Mouse (Mus musculus) splenic B cell, adult 2 months (primary cell): Measurements from ENCODE around the gene Tmem201.
"Not testable (repeated sequence)": the region's sequence is repeated elsewhere in the genome, so short reads cannot be mapped to it uniquely, and the experiment has no call there.

ENCODE experiments used
- DNase-seq: peaks from one replicate; pipeline ENCODE4 v3.0.0-alpha.2; 2011; ENCODE audit warnings: low read depth, low spot score
- H3K27me3 ChIP-seq: 2 replicates; pipeline ENCODE4 v1.6.1; 2012; ENCODE audit warnings: mild to moderate bottlenecking, low read length, moderate library complexity, mixed read lengths; ENCODE audit not compliant: control insufficient read depth, poor library complexity, insufficient read depth, severe bottlenecking
- H3K36me3 ChIP-seq: 2 replicates; pipeline ENCODE4 v1.6.1; 2012; ENCODE audit warnings: mild to moderate bottlenecking, low read length, moderate library complexity, mixed read lengths; ENCODE audit not compliant: control insufficient read depth, poor library complexity, insufficient read depth, severe bottlenecking

Gene Tmem201

DNA sequence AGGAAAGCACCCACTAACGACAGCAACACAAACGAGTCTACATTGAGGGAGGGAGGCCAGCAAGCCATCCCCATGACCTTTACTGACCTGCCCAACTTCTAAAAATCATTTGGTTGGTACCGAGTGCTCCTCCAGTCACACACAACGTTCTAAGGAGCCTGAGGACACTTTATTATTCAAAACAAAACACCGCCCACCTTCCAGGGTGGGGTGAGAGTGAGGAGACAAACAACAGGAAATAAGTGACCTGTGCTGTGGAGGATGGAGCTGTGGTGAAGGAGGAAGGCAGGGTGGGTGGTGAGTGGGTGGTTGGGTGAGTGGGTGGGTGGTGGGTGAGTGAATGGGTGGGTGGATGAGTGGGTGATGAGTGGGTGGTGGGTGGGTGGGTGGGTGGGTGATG, 21.7 kb upstream of the Tmem201 start:
- no peak for DNase-seq
- Histone ChIP-seq H3K36me3 (no peaks in the 10 kb centered on the region), H3K27me3 (no peaks in the 10 kb centered on the region)

DNA sequence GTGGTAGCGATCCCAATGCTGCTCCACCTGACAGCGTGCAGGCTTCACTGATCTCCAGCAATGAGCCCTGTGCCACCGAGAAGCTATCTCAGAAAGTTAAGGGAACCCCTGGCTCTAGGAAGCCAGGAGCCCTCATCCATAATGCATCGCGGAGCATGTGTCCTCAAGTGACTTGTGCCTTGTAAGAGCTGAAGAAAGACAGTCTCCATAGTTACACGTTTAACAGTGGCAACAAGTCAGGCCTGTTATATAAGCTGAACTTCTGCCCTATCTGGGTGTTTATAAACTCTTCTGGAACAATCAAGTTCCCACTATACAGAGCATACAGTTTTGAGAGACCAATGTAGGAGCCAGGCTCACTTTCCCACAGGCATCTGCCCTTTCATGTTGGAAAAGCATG, 20.6 kb upstream of the Tmem201 start:
- Histone ChIP-seq H3K36me3 (no peaks in the 10 kb centered on the region), H3K27me3 (no peaks in the 10 kb centered on the region)

DNA sequence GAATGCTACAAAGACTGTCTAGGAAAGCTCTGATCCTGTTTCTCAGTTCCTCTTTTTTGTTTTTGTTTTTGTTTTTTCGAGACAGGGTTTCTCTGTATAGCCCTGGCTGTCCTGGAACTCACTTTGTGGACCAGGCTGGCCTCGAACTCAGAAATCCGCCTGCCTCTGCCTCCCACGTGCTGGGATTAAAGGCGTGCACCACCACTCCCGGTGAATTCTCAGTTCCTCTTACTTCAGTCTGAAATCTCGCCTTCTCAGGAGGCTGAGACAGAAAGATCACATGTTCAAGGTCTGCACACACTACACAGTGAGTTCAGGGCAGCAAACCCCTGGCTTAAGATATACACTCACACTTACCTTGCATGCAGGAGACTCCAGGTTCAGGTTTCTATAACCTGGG, 18.7 kb upstream of the Tmem201 start:
- DNase-seq = peak; percentile 40
- not testable (repeated sequence) for H3K27me3 ChIP-seq, H3K36me3 ChIP-seq

More for the DNA sequence above, 20.6 kb upstream of the Tmem201 start:
- DNase-seq = no peak

DNA sequence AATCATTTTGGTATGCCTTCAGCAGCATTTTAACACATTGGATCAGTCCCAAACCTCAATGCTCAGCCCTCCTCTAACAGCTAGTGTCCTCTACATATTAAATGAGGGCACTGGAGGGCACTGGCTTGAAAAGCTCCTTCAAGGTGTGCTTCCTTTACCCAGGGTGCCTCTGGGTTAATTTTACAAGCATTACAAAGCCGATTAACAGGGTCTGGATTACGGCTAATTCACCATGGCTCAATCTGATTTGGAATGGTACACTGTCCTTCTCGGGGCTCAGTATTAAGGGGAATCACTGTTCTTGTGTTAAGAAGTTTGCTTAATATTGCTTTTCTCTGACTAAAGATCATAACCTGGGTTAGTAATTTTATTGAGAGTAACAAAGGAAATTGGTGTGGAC, 15.0 kb upstream of the Tmem201 start:
- Histone ChIP-seq H3K36me3 (no peaks in the 10 kb centered on the region; the same call in 1 of the 2 replicates), H3K27me3 (no peaks in the 10 kb centered on the region)
- DNase-seq = no peak

DNA sequence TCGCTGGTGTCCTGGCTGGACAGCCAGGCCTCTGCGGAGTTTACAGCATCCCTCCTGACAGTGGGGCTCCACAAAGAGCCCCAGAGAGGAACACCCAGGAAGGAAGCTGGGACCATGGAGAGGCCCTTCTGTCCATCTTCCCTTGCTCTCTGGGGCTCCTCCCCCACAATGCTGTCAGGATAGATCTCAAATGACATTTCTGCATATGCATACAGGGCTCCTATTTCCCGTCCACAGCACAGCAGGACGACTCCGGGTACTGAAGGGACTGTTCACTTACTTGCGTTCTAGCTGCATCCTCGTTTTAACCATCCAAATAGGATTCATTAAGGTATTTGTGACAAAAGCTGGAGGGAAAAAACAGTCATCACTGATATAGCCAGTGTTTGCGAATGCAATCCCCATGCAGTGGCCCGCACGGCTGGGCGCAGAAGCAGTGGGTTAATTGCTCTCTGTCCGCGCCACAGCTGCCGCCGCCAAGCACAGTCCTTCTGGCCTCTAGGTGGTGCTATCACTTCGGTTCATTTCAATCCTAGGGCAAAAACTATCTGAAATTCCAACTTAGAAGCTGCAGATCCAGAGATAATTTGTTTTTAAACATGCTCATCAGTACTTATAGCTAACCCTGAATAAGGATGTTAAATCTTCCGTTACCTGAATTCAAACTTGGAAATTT, 14.4 kb upstream of the Tmem201 start:
- DNase-seq = peak; percentile 59
- Histone ChIP-seq H3K36me3 (no peaks in the 10 kb centered on the region; the same call in 1 of the 2 replicates), H3K27me3 (no peaks in the 10 kb centered on the region)

DNA sequence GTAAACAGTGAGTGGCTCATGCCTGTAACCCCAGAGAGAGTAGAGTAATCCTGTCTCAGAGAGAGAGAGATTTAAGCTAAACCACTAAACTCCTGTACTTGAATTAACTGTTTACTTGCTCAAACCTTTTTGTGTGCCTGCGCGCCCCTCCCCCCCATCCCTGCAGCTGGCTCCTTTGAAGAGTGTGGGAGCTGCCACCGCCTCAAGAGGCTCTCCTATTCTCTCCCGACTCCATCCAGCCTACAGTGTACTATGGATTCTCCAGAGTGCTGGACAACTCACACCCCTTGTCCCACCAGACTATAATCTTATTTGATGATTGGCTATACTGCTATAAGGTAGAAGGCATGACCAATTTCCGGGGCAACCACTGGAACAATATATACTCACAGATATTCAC, 12.8 kb upstream of the Tmem201 start:
- Histone ChIP-seq H3K27me3 (no peaks in the 10 kb centered on the region), H3K36me3 (peaks cover 1% of the 10 kb centered on the region)
- DNase-seq = no peak

DNA sequence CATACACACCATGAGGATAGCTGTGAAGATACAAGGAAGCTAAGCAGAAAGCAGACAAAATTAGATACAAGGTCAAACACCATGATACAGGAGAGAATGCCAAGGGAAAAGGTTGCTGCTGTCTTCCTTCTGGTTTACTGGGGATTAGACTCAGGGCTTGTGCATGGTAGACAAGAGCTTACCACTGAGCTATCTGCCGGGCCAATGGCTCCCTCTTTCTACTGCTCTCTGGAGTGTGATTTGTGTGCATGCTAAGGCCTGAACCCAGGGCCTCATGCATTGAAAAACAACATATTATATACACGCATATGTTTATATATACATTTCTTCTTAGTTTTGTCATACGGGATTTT, 11.8 kb upstream of the Tmem201 start:
- not testable (repeated sequence) for H3K27me3 ChIP-seq, DNase-seq, H3K36me3 ChIP-seq

DNA sequence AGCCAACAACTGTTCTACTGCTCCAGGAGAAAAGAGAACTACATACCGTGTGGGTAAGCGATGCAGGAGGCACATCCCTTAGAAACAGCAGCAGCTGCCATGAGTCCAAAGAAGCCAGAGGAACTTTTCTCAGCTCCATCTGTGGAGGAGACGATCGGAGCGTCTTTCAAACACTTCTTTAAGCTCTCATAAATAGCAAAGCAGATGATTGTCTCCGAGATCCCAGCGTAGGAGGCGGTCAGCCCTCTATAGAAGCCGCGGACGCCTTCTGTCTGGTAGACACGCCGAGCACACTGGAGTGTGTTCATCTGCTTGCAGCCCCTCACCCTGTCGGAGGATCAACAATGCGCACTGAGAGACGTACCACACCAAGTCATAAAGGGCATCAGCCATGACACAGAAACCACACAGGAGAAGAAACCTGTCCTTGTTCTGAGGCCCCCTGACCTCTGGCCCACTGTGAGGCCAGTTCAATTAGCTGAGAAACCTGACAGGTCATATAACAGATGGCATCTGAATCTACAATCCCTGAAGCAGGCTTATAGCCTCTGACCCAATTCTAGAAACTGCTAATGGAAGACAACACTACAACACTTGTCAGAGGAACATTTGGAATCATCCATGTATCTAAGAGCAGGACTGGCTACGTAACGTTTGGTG, 11.3 kb upstream of the Tmem201 start:
- no peaks in the 10 kb centered on the region for H3K27me3 ChIP-seq
- DNase-seq = no peak
- peaks cover 1% of the 10 kb centered on the region for H3K36me3 ChIP-seq

DNA sequence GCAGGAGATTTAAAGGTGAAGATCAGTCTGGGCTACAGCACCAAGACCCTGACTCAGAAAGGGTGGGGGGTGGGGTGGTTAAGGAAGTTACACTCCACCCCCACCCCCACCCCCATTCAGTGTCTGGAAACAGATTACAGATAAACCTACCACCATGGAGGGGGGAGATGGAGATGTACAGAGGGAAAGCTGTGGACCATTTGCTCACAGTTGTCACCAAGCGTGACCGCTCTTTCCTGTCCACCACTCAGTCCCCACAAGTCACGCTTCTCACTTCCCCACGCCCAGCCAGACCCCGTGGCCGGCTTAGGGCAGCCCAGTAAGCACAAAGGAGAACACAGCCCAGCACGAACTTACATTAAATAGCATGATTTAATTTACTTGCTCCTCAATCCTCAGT, 6.3 kb upstream of the Tmem201 start:
- no peak for DNase-seq
- H3K27me3 ChIP-seq = no peaks in the 10 kb centered on the region
- H3K36me3 ChIP-seq = peaks cover 1% of the 10 kb centered on the region

DNA sequence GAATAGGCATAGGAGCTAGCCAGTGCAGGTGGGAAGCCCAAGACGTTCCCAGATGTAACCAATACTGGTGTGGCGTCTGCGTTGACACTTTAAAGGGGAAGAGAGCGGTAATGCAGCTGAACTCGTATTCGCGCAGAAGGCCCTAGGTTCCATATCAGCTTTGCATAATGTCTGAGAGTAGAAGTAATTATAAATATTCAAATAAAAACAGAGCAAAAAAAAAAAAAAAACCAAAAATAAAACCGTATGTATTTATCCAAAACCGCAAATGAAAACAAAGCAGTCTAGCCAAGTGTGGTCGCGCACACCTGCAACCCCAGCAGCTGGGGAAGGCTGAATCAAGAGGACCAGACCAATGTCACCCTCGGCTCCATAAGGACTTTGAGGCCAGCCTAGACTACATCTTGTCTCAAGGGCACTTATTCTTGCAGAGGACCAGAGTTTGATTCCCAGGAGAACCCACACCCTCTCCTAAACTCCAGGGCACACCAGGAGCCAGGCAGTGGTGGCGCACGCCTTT, 4.2 kb upstream of the Tmem201 start:
- no peaks in the 10 kb centered on the region for H3K27me3 ChIP-seq
- H3K36me3 ChIP-seq = peaks cover 1% of the 10 kb centered on the region
- DNase-seq = no peak

DNA sequence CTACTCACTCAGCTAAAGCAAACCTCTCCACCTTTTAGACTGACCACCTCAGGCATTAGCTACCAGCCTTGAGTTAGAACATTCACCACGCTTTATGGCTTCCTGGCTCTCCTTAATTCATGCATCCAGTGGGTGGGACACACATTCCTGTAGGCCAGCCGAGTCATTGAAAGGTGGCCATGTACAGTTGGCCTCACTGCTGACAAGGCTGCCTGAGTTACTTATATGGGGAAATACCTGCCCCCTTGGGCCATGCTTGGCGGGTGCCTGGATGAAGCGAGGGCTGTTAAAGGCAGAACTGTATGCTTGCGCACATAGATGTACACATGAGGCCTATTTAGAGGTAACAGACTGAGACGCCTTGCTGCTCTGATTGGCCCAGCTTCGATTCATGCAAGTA, 2.5 kb upstream of the Tmem201 start:
- no peaks in the 10 kb centered on the region; the same call in 1 of the 2 replicates for H3K36me3 ChIP-seq
- no peak for DNase-seq
- no peaks in the 10 kb centered on the region for H3K27me3 ChIP-seq

DNA sequence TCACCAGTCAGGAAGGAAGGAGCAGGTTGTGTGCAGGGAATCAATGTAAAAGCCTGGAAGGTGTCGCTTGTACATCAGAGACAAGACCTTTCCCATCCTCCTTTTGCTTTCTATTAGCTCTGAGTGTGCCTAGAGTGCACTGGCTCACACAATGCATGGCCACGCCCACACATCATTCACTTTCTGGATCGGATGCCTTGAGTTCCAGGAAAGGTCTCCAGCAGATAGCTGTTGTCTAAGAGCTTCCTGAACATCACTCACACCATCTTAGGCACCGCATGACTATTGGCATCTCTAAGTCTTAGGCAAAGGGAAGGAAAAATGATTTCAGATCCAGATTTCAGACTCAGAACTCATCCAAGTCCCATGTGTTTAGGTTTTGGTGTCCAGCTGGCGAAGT, 1.6 kb upstream of the Tmem201 start:
- no peaks in the 10 kb centered on the region; the same call in 1 of the 2 replicates for H3K36me3 ChIP-seq
- DNase-seq = no peak
- no peaks in the 10 kb centered on the region for H3K27me3 ChIP-seq

DNA sequence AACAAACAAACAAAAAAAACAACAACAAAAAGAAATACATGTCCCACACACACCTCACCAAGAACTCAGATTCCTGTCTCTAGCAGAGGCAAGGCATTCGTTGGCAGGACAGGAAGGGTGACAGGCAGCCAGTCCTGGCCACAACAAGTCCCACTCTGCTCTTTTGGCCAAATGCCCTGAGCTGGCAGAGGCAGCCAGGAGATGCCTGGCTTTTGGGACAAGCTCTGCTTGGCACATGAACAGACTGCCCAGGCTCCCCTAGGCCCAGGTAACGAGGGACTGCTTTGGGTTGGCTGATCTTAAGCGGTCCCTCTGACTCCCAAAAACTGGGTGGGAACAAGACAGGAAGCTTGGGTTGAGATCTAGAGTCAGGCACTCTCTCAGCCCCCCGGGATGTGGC, 1.3 kb downstream of the Tmem201 start:
- no peaks in the 10 kb centered on the region for H3K27me3 ChIP-seq
- no peaks in the 10 kb centered on the region for H3K36me3 ChIP-seq
- no peak for DNase-seq

DNA sequence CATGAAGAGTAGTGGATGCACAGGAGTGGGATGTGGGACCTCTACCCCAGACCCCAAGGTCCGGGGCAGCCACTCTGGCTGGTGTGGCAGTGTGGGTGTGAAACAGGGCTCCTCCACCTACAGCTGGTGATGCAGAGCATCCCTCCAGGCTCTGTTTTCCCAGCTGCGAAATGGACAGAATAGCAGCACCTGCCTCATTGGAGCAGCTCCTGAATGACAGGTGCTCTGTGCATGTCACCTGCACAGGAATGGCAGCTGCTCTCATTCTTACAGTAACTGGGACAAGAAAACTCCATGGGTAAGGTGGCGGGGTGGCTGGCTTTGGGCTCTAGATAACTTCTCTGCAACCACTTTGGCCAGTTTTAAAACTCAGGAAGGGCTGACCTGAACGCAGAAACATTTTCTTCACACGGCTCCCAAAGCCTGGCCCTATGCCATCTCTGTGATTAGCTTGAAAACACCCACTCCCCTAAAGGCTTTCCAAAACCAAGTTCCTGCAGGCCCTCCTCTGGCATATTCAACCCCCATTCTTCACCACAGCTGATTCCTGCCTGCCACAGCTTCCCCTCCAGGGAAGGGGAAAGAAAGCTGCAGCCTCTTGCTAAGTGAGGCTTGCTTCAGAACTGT, 2.1 kb downstream of the Tmem201 start:
- H3K27me3 ChIP-seq = no peaks in the 10 kb centered on the region
- no peaks in the 10 kb centered on the region for H3K36me3 ChIP-seq
- DNase-seq = no peak

DNA sequence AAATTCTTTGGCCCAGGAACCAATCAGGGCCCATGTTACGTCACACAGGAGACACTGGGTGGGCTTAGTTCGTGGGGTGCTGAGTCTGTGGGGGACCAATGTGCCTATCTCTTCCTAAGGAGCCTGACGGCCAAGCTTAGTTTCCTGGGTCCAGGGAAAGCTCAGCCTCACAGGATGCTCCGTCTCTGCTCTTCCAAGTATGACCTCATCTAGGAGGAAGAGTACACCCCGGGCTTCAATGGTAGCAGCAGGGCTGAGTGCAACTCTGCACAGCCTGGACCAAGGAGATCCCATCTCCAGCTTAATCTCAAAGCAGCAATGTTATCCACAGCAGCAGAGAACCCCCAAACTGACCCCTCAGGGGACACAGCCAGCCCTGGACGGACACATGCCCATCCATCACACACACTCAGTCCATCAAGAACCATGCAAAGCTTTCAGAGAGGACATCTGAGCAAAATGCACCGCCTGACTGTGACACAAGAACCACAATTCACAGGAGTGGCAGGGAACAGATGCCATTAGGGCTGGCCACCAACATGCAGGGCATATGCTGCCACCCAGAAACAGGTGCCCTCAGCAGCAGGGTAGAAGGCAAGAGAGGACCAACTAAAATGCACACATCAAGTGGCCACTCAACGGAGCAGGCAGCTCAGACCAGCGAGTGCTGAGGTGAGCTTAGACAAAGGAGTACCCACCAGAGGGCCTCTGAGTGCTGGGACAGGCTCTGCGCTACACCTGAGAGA, 2.9 kb downstream of the Tmem201 start:
- no peaks in the 10 kb centered on the region for H3K27me3 ChIP-seq
- H3K36me3 ChIP-seq = no peaks in the 10 kb centered on the region
- DNase-seq = no peak
